Mouse (Mus musculus) myocyte (in vitro differentiated cells): ENCODE measurements around the gene Htr1d. TPM values are rescaled to one million over a fixed set of nuclear protein-coding genes. Genes with fewer than 3 reads are reported as not detected.

Source experiments
- H3K27me3 ChIP-seq: one replicate; pipeline ENCODE4 v1.6.1; 2011; ENCODE audit not compliant: control insufficient read depth, insufficient read depth, insufficient read length
- H3K36me3 ChIP-seq: one replicate; pipeline ENCODE4 v1.6.1; 2011; ENCODE audit not compliant: control insufficient read depth, insufficient read depth
- H3K4me2 ChIP-seq: one replicate; pipeline ENCODE4 v1.6.1; 2011; ENCODE audit warnings: low read depth, control low read depth
- H3K4me3 ChIP-seq: one replicate; pipeline ENCODE4 v1.5.1; 2011; ENCODE audit warnings: mild to moderate bottlenecking, control low read depth, moderate library complexity
- H3K79me2 ChIP-seq: one replicate; pipeline ENCODE4 v1.6.1; 2011; ENCODE audit not compliant: control insufficient read depth, insufficient read depth
- H3ac ChIP-seq: one replicate; pipeline ENCODE4 v1.6.1; 2011; ENCODE audit not compliant: control insufficient read depth, insufficient read length
- CEBPB ChIP-seq: IDR thresholded peaks from 2 replicates; pipeline ENCODE4 v1.6.1; 2011; ENCODE audit warnings: mild to moderate bottlenecking, moderate library complexity; ENCODE audit not compliant: poor library complexity, insufficient read depth, severe bottlenecking
- E2F4 ChIP-seq: IDR thresholded peaks from one replicate; pipeline ENCODE4 v1.6.1; 2011; ENCODE audit warnings: mild to moderate bottlenecking, control low read depth, moderate library complexity; ENCODE audit not compliant: insufficient read depth
- MAX ChIP-seq: IDR thresholded peaks from one replicate; pipeline ENCODE4 v1.6.1; 2011; ENCODE audit warnings: low read depth, mild to moderate bottlenecking, control low read depth
- MYOD1 ChIP-seq, 3 experiments: IDR thresholded peaks; one replicate each; pipeline ENCODE4 v1.6.1; 2011; ENCODE audit warnings: control low read depth in 2 of 3, low read depth in 2 of 3, mild to moderate bottlenecking in 2 of 3, moderate library complexity in 1 of 3; ENCODE audit not compliant: insufficient read length in 2 of 3, control insufficient read depth in 1 of 3
- MYOG ChIP-seq, 3 experiments: IDR thresholded peaks; one replicate each; pipeline ENCODE4 v1.6.1; 2011; ENCODE audit warnings: control low read depth in 2 of 3, low read depth in 2 of 3, mild to moderate bottlenecking in 2 of 3; ENCODE audit not compliant: insufficient read length in 2 of 3, control insufficient read depth in 1 of 3, insufficient read depth in 1 of 3
- POLR2A ChIP-seq: IDR thresholded peaks from one replicate; pipeline ENCODE4 v1.6.1; 2011; ENCODE audit warnings: low read depth, mild to moderate bottlenecking, control low read depth, moderate library complexity; ENCODE audit not compliant: insufficient read length
- POLR2AphosphoS2 ChIP-seq: IDR thresholded peaks from one replicate; pipeline ENCODE4 v1.6.1; 2011; ENCODE audit warnings: low read depth, control low read depth; ENCODE audit not compliant: insufficient read length
- REST ChIP-seq: IDR thresholded peaks from one replicate; pipeline ENCODE4 v1.6.1; 2011; ENCODE audit warnings: mild to moderate bottlenecking, control low read depth, moderate library complexity; ENCODE audit not compliant: insufficient read depth, insufficient read length
- SRF ChIP-seq: IDR thresholded peaks from one replicate; pipeline ENCODE4 v1.6.1; 2011; ENCODE audit warnings: low read depth; ENCODE audit not compliant: control insufficient read depth, insufficient read length
- TCF12 ChIP-seq: IDR thresholded peaks from one replicate; pipeline ENCODE4 v1.6.1; 2011; ENCODE audit warnings: mild to moderate bottlenecking, control low read depth; ENCODE audit not compliant: poor library complexity, insufficient read depth, severe bottlenecking
- TCF3 ChIP-seq: IDR thresholded peaks from one replicate; pipeline ENCODE4 v1.6.1; 2011; ENCODE audit warnings: low read depth, control low read depth; ENCODE audit not compliant: insufficient read length
- USF1 ChIP-seq: IDR thresholded peaks from one replicate; pipeline ENCODE4 v1.6.1; 2011; ENCODE audit warnings: low read depth, mild to moderate bottlenecking, control low read depth, moderate library complexity
- polyA plus RNA-seq: library from polyadenylated mRNA; unstranded; fragments of >200 nt; fragmentation: generic; extraction: Trizol; gene quantifications from one replicate; pipeline ENCODE4 v1.2.1, GENCODE M21; 2012; ENCODE audit warnings: missing spikeins

Gene Htr1d
- polyA plus RNA-seq, 1 experiment = 0.11 TPM

DNA sequence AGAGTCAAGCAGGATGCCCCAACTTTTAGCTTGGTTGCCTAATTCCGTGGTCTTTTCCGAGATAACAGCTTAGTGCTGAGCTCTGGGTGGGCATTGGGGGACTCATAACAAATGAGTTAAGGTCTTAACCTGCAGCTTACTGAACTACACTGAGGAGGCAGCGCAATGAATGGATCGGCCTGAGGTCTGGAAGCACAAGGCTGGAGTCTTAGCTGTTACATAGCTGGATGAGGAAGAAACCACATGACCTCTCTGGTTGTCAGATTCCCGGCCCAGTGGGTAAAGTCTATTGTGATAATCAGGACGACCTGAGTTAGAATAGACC, 38.4 kb downstream of the Htr1d start:
- TF ChIP-seq TCF12 (no peak), E2F4 (no peak), TCF3 (no peak), MYOG (IDR thresholded peaks at IDR 0.05; ENCODE audit: control insufficient read depth in 1 of 3, insufficient read depth in 1 of 3, insufficient read length in 2 of 3, low read depth in 2 of 3) (no peak), SRF (no peak), MAX (no peak), POLR2A (no peak), POLR2AphosphoS2 (no peak), REST (no peak), USF1 (no peak), MYOD1 (IDR thresholded peaks at IDR 0.05; ENCODE audit: control insufficient read depth in 1 of 3, insufficient read length in 2 of 3, low read depth in 2 of 3) (no peak), CEBPB (no peak)
- H3K36me3 ChIP-seq = no peaks in the 10 kb centered on the region
- peak overlapping the region; percentile 73 for H3K4me2 ChIP-seq

DNA sequence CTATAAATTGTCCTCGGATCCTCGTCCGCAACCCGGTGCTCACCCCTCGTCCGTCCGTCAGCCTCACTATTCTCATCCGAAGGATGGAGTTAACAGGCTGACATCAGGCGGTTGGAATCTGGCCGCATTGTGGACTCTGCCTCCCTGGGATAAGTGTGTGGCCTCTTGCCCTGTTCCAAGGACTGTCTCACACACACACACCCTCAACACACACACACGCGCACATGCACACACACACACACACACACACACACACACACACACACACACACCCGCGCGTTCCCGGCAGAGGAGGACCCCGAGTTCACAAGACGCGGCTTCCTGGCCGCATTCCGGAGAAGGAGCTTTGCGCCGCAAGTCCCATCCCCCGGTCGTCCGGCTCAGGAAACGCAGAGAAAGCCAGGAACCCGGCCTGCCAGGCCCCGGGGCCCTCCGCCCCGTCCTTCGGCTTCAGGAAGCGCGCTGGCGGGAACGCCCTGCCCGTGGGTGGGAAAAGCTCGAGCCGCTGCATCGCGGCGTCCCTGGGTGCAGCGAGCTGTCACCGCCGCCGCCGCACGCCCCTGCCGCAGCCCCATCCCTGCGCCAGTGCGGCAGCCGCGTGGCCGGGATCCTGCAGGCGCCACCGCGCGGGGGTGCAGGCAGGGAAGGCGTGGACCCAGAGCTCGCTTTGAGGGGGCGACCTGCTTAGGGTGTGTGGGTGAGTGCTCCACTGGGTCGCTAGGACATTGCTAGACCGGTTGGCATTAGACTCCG, 38.9 kb downstream of the Htr1d start, which contains the start of gene 6030445D17Rik:
Gene 6030445D17Rik (plus strand): TSS at position 165 of the 753 bp plus-strand sequence.
- no peak for TF ChIP-seq USF1
- no peak for TF ChIP-seq MYOD1 (IDR thresholded peaks at IDR 0.05; ENCODE audit: control insufficient read depth in 1 of 3, insufficient read length in 2 of 3, low read depth in 2 of 3)
- no peak for TF ChIP-seq TCF12
- no peak for TF ChIP-seq REST
- TF ChIP-seq E2F4 = no peak
- TF ChIP-seq MYOG (IDR thresholded peaks at IDR 0.05; ENCODE audit: control insufficient read depth in 1 of 3, insufficient read depth in 1 of 3, insufficient read length in 2 of 3, low read depth in 2 of 3) = peak in 1 of 3 experiments; percentile 27
- peak; percentile 60 for TF ChIP-seq POLR2A
- peak; percentile 9 for TF ChIP-seq POLR2AphosphoS2
- no peak for TF ChIP-seq CEBPB
- no peak for TF ChIP-seq SRF
- no peak for TF ChIP-seq TCF3
- TF ChIP-seq MAX = no peak
- peak within 1 kb of the TSS; percentile 14 for H3ac ChIP-seq
- peak within 1 kb of the TSS; percentile 73 for H3K4me2 ChIP-seq
- H3K4me3 ChIP-seq = peak within 1 kb of the TSS; percentile 35
- H3K36me3 ChIP-seq = no peaks in the 10 kb centered on the region
- no peaks in the 10 kb centered on the region for H3K79me2 ChIP-seq
- H3K27me3 ChIP-seq = no peaks in the 10 kb centered on the region

More for the DNA sequence above, 38.4 kb downstream of the Htr1d start:
- Histone ChIP-seq H3ac (peak overlapping the region; percentile 14), H3K4me3 (peak overlapping the region; percentile 35), H3K27me3 (no peaks in the 10 kb centered on the region), H3K79me2 (no peaks in the 10 kb centered on the region)

DNA sequence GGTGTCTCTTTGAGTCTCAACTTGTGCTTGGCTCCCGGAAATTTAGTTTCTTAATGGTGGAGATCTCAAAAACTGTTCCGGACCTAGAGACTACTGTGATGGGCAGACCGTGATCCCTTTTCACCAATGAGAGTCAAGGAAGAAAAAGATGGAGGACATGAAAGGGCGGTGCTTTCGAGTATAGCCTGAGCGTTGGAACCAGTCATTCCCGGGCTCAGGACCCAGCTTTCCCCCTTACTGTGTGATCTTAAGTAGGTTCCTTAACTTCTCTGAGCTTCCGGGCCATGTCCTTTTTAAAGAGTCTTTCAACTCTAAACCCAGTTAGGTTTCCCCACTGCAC, 39.5 kb downstream of the Htr1d start:
- Histone ChIP-seq H3K27me3 (no peaks in the 10 kb centered on the region), H3K36me3 (no peaks in the 10 kb centered on the region), H3K4me3 (peak overlapping the region; percentile 35), H3K4me2 (peak overlapping the region; percentile 73), H3K79me2 (no peaks in the 10 kb centered on the region), H3ac (peak overlapping the region; percentile 14)
- no peak for TF ChIP-seq TCF3
- TF ChIP-seq POLR2A = no peak
- TF ChIP-seq SRF = no peak
- TF ChIP-seq CEBPB = no peak
- TF ChIP-seq USF1 = no peak
- TF ChIP-seq MAX = no peak
- no peak for TF ChIP-seq E2F4
- no peak for TF ChIP-seq MYOD1 (IDR thresholded peaks at IDR 0.05; ENCODE audit: control insufficient read depth in 1 of 3, insufficient read length in 2 of 3, low read depth in 2 of 3)
- no peak for TF ChIP-seq REST
- TF ChIP-seq MYOG (IDR thresholded peaks at IDR 0.05; ENCODE audit: control insufficient read depth in 1 of 3, insufficient read depth in 1 of 3, insufficient read length in 2 of 3, low read depth in 2 of 3) = no peak
- TF ChIP-seq POLR2AphosphoS2 = no peak

DNA sequence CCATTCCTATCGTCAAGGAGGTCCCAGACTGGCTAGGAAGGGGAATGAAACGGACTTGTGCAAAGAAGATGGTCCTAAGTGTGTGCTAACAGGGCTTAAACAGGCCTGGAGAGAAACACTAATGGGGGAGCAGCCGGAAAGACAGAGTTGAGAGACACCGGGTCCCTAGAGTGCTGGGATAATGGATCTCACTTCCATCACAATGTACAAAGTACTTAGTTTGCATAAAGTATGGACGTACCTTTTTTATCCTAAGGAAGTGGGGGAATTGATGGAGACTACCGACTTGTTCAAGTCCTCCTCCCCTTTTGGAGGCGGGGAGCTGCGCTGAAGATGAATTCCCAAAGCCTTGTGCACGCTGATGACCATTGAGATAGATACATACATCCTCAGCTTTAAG, 40.1 kb downstream of the Htr1d start:
- TF ChIP-seq TCF12 (no peak), TCF3 (no peak), POLR2A (no peak), E2F4 (no peak), USF1 (no peak), CEBPB (no peak), POLR2AphosphoS2 (no peak), REST (no peak)
- Histone ChIP-seq H3ac (no peak overlapping the region), H3K27me3 (no peaks in the 10 kb centered on the region), H3K36me3 (no peaks in the 10 kb centered on the region), H3K4me2 (no peak overlapping the region), H3K79me2 (no peaks in the 10 kb centered on the region), H3K4me3 (peak overlapping the region; percentile 35)

DNA sequence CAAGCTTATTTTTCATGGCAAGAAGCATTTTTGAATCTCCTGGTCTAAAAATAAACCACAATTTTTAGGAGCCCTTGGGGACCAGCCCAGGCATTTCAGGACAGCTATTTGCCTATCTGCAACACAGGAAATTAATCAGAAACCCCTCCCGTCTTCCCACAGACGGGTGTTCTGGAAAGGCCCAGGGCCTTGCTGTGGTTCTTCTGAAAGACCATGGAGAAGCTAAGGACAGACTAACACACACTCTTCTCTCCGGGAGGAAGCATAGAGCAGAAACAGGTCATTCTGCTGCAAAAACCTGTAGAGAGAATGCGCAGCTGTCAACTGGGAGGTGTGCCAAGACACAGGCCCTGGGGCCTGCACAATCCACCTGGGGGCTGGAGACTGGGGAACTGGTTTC, 42.9 kb downstream of the Htr1d start:
- no peaks in the 10 kb centered on the region for H3K36me3 ChIP-seq
- no peak overlapping the region for H3K4me3 ChIP-seq
- H3K79me2 ChIP-seq = peaks cover 8% of the 10 kb centered on the region
- peak overlapping the region; percentile 61 for H3K4me2 ChIP-seq
- no peak overlapping the region for H3ac ChIP-seq
- no peaks in the 10 kb centered on the region for H3K27me3 ChIP-seq
- TF ChIP-seq MYOG (IDR thresholded peaks at IDR 0.05; ENCODE audit: control insufficient read depth in 1 of 3, insufficient read depth in 1 of 3, insufficient read length in 2 of 3, low read depth in 2 of 3) = peak in 1 of 3 experiments; percentile 73
- peak in 2 of 3 experiments; percentile 64 to 70 for TF ChIP-seq MYOD1 (IDR thresholded peaks at IDR 0.05; ENCODE audit: control insufficient read depth in 1 of 3, insufficient read length in 2 of 3, low read depth in 2 of 3)
- TF ChIP-seq TCF3 = no peak
